Mouse (Mus musculus) heart, adult 2 months (tissue): Measurements from ENCODE around the gene 9130213A22Rik. TPM values are rescaled to one million over a fixed set of nuclear protein-coding genes. Genes with fewer than 3 reads are reported as not detected.

Source experiments
- DNase-seq, 2 experiments: peaks; one replicate each; pipeline ENCODE4 v3.0.0; 2021
- H3K27ac ChIP-seq: fragments of 200-600 bp; 2 replicates; pipeline ENCODE4 v1.8.1; 2022
- H3K27me3 ChIP-seq: fragments of 200-500 bp; 2 replicates; pipeline ENCODE4 v1.6.1; 2012; ENCODE audit warnings: mild to moderate bottlenecking, low read length, inconsistent platforms, mixed read lengths; ENCODE audit not compliant: control insufficient read depth, insufficient read depth
- H3K36me3 ChIP-seq: fragments of 200-500 bp; 2 replicates; pipeline ENCODE4 v1.6.1; 2012; ENCODE audit warnings: low read length, inconsistent platforms; ENCODE audit not compliant: control insufficient read depth, insufficient read depth
- H3K4me1 ChIP-seq: fragments of 200-500 bp; 2 replicates; pipeline ENCODE4 v1.6.1; 2011; ENCODE audit warnings: low read length; ENCODE audit not compliant: control insufficient read depth, insufficient read depth
- H3K4me3 ChIP-seq: fragments of 200-600 bp; 2 replicates; pipeline ENCODE4 v1.8.1; 2022
- H3K79me2 ChIP-seq: fragments of 200-500 bp; replicated peaks from 2 replicates; pipeline ENCODE4 v1.6.1; 2012; ENCODE audit warnings: mild to moderate bottlenecking, inconsistent platforms, low read length, moderate library complexity, mixed read lengths; ENCODE audit not compliant: control insufficient read depth, insufficient read depth
- H3K9ac ChIP-seq: fragments of 200-500 bp; 2 replicates; pipeline ENCODE4 v1.6.1; 2012; ENCODE audit warnings: low read depth, mild to moderate bottlenecking, control low read depth, inconsistent platforms, low read length, mixed read lengths
- CTCF ChIP-seq: fragments of 200-600 bp; IDR thresholded peaks from 2 replicates; pipeline ENCODE4 v1.8.1; 2022; ENCODE audit warnings: antibody characterized with exemption, mild to moderate bottlenecking, moderate library complexity
- EP300 ChIP-seq: fragments of 200-500 bp; IDR thresholded peaks from 2 replicates; pipeline ENCODE4 v1.6.1; 2011; ENCODE audit warnings: low read depth, low read length, control low read depth; ENCODE audit not compliant: insufficient read depth
- POLR2A ChIP-seq: fragments of 200-500 bp; IDR thresholded peaks from 2 replicates; pipeline ENCODE4 v1.6.1; 2011; ENCODE audit warnings: mild to moderate bottlenecking, low read depth, low read length, control low read depth; ENCODE audit not compliant: insufficient read depth
- WGBS: fragments of 180-500 bp; shearing (Covaris S2); methylation state at CpG from one replicate; pipeline ENCODE4 v1.1.7; 2018; 5-methylcytosine and 5-hydroxymethylcytosine counted together
- intact Hi-C: fragments of 180-260 bp; cut with DNase I; formaldehyde crosslinking; loops from one replicate; pipeline ENCODE4 v1.15.1; 2025
- polyA plus RNA-seq: library from polyadenylated mRNA; depleted of rRNA; stranded (reverse); fragments of >200 nt; gene quantifications from 2 replicates; pipeline ENCODE4 v1.2.3, GENCODE M21; 2012
- total RNA-seq, 2 experiments: library from RNA; stranded (reverse); gene quantifications; 2 replicates each; pipeline ENCODE4 v1.2.3; 2021

The 9130213A22Rik gene
- total and polyA plus RNA-seq, 3 experiments = 0.21 to 0.82 (median 0.23) TPM

DNA sequence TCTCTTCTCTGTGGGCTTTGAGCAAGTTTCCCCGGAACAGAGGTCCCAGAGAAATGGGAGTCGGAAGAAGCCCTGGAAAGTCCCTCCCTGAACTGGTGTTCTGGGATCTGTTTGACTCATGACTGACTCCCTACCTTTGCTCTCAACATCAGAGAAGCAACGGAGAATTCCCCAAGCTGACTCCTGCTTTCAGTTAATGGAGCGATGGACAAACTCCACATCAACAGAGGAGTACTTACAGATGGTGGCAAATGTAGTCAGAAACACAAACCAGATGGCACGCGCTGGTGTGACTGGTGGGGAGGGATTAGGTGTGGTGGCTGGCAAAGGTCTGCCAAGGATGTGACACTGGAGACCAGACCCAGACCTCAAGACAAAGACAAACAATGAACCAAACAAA is 28.6 kb upstream of the 9130213A22Rik start:
- WGBS = 54% methylated on average over 6 of the region's 6 CpGs
- H3K36me3 ChIP-seq = no peaks in the 10 kb centered on the region
- DNase-seq = no peak
- intact Hi-C loops = no loop called here
- no peak overlapping the region for H3K27ac ChIP-seq
- H3K27me3 ChIP-seq = no peaks in the 10 kb centered on the region
- no peak overlapping the region for H3K9ac ChIP-seq
- H3K4me1 ChIP-seq = peaks cover 1% of the 10 kb centered on the region; the same call in 1 of the 2 replicates
- H3K79me2 ChIP-seq = no peaks in the 10 kb centered on the region
- TF ChIP-seq EP300 (no peak), CTCF (no peak), POLR2A (no peak)
- no peak overlapping the region for H3K4me3 ChIP-seq

GRCm38 (mm10) chr11:69150444-69150843 is 28.1 kb upstream of the 9130213A22Rik start:
- no peak overlapping the region for H3K9ac ChIP-seq
- H3K36me3 ChIP-seq = no peaks in the 10 kb centered on the region
- intact Hi-C loops = loop anchor here (1.0 kb wide), 2 partner anchors 25 to 83 kb away; partner anchors contain the start of gene Aloxe3
- no peak overlapping the region for H3K27ac ChIP-seq
- H3K79me2 ChIP-seq = no peaks in the 10 kb centered on the region
- no peak overlapping the region for H3K4me3 ChIP-seq
- peak; percentile 52 to 74 for DNase-seq
- H3K4me1 ChIP-seq = peaks cover 1% of the 10 kb centered on the region; the same call in 1 of the 2 replicates
- H3K27me3 ChIP-seq = no peaks in the 10 kb centered on the region
- 10% methylated on average over 7 of the region's 7 CpGs for WGBS
- no peak for TF ChIP-seq EP300
- TF ChIP-seq CTCF = peak; percentile 78
- no peak for TF ChIP-seq POLR2A

- no peak overlapping the region for H3K27ac ChIP-seq
- H3K36me3 ChIP-seq = no peaks in the 10 kb centered on the region
- no peak overlapping the region for H3K4me3 ChIP-seq
- WGBS = 50% methylated on average over 6 of the region's 6 CpGs
- H3K9ac ChIP-seq = no peak overlapping the region
- peaks cover 1% of the 10 kb centered on the region; the same call in 1 of the 2 replicates for H3K4me1 ChIP-seq
- TF ChIP-seq EP300 (no peak), CTCF (no peak), POLR2A (no peak)
- no peaks in the 10 kb centered on the region for H3K27me3 ChIP-seq
- no peak for DNase-seq
- intact Hi-C loops = loop anchor here (1.0 kb wide), 2 partner anchors 24 to 82 kb away; partner anchors contain the start of gene Aloxe3
- no peaks in the 10 kb centered on the region for H3K79me2 ChIP-seq
Measured at GRCm38 (mm10) chr11:69149728-69150127, 27.3 kb upstream of the 9130213A22Rik start.

DNA sequence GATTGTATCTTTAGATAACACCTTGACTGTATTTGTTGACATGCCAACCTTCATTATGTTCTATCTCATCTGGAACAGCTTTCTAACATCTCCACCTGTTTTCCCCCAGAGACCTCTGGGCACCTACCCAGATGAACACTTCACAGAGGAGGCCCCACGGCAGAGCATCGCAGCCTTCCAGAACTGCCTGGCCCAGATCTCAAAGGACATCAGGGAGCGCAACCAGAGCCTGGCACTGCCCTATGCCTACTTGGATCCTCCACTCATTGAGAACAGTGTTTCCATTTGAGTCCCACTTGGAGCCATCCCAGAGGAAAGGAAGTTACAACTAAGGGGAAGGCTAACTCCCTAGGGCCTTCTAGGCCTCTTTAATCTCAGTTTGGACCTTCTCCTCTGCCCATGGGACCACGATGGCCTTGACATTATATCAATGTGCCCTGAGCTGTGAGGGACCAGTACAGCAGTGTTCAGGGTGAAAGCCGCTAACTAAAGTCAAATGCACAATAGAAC is 26.1 kb upstream of the 9130213A22Rik start:
- Histone ChIP-seq H3K4me3 (no peak overlapping the region), H3K4me1 (peaks cover 1% of the 10 kb centered on the region; the same call in 1 of the 2 replicates), H3K9ac (no peak overlapping the region), H3K36me3 (no peaks in the 10 kb centered on the region), H3K79me2 (no peaks in the 10 kb centered on the region), H3K27ac (no peak overlapping the region), H3K27me3 (no peaks in the 10 kb centered on the region)
- intact Hi-C loops = no loop called here
- 83% methylated on average over 5 of the region's 5 CpGs for WGBS
- TF ChIP-seq EP300 (no peak), CTCF (no peak), POLR2A (no peak)
- DNase-seq = no peak

GRCm38 (mm10) chr11:69147546-69147945 is 25.2 kb upstream of the 9130213A22Rik start:
- peaks cover 1% of the 10 kb centered on the region; the same call in 1 of the 2 replicates for H3K4me1 ChIP-seq
- no peak overlapping the region for H3K4me3 ChIP-seq
- 55% methylated on average over 7 of the region's 7 CpGs for WGBS
- no peak for DNase-seq
- H3K27ac ChIP-seq = no peak overlapping the region
- no peak for TF ChIP-seq EP300
- no peak for TF ChIP-seq POLR2A
- TF ChIP-seq CTCF = no peak
- no peak overlapping the region for H3K9ac ChIP-seq
- intact Hi-C loops = no loop called here
- no peaks in the 10 kb centered on the region for H3K79me2 ChIP-seq
- no peaks in the 10 kb centered on the region for H3K27me3 ChIP-seq
- H3K36me3 ChIP-seq = no peaks in the 10 kb centered on the region

DNA sequence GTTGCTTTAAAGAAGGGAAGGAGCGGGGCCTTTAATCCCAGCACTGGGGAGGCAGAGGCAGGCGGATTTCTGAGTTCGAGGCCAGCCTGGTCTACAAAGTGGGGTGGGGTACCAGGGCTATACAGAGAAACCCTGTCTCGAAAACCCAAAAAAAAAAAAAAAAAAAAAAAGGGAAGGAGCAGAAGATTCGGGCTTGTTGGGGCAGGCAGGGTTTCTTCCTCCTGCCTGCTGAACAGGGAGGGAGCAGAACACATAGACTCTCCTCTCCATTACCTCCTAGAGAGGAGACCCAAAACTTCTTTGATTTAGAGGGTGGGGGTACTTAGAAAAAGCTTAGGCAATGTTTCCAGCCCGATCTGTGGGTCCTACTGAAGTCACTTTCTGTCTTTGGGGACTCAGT is 13.0 kb upstream of the 9130213A22Rik start:
- Histone ChIP-seq H3K79me2 (no peaks in the 10 kb centered on the region), H3K4me3 (no peak overlapping the region), H3K9ac (no peak overlapping the region), H3K4me1 (no peaks in the 10 kb centered on the region), H3K27me3 (no peaks in the 10 kb centered on the region), H3K27ac (no peak overlapping the region), H3K36me3 (no peaks in the 10 kb centered on the region)
- no peak for DNase-seq
- TF ChIP-seq POLR2A = no peak
- TF ChIP-seq EP300 = no peak
- TF ChIP-seq CTCF = no peak
- intact Hi-C loops = no loop called here
- WGBS = 85% methylated on average over 6 of the region's 6 CpGs
